Mouse (Mus musculus) midbrain, embryonic 10.5 days (tissue): ENCODE measurements around the gene Kcnip2. TPM values are rescaled to one million over a fixed set of nuclear protein-coding genes. Genes with fewer than 3 reads are reported as not detected.
A peak's percentile ranks its signal among the peaks of the same experiment; 100 is the strongest.

Source experiments
- DNase-seq: peaks from one replicate; pipeline ENCODE4 v3.0.0-alpha.2; 2017; ENCODE audit warnings: low spot score
- H3K27ac ChIP-seq: fragments of 300-500 bp; sonication (generic); replicated peaks from 2 replicates; pipeline ENCODE4 v1.5.1; 2016; ENCODE audit warnings: mild to moderate bottlenecking
- H3K27me3 ChIP-seq: fragments of 300-500 bp; sonication (generic); 2 replicates; pipeline ENCODE4 v1.6.1; 2016; ENCODE audit warnings: low read depth, mild to moderate bottlenecking; ENCODE audit not compliant: poor library complexity, severe bottlenecking
- H3K36me3 ChIP-seq: fragments of 300-500 bp; sonication (generic); 2 replicates; pipeline ENCODE4 v1.6.1; 2016; ENCODE audit warnings: mild to moderate bottlenecking, moderate library complexity
- H3K4me1 ChIP-seq: fragments of 300-500 bp; sonication (generic); 2 replicates; pipeline ENCODE4 v1.6.1; 2016
- H3K4me3 ChIP-seq: fragments of 300-500 bp; sonication (generic); 2 replicates; pipeline ENCODE4 v1.5.1; 2016; ENCODE audit warnings: mild to moderate bottlenecking, moderate library complexity
- H3K9me3 ChIP-seq: fragments of 300-500 bp; sonication (generic); replicated peaks from 2 replicates; pipeline ENCODE4 v1.6.1; 2016; ENCODE audit warnings: mild to moderate bottlenecking
- WGBS: fragments of 180-500 bp; shearing (Covaris S2); methylation state at CpG from one replicate; pipeline ENCODE4 v1.1.7; 2016; 5-methylcytosine and 5-hydroxymethylcytosine counted together
- polyA plus RNA-seq: library from polyadenylated mRNA; unstranded; fragments of >200 nt; fragmentation: Nextera tagmentation; extraction: Ambion mirVana; gene quantifications from 2 replicates; pipeline ENCODE4 v1.2.1, GENCODE M21; 2016

Gene Kcnip2
- polyA plus RNA-seq, 1 experiment from 2014 or later: 0.53 TPM

GRCm38 (mm10) chr19:45785470-45785869 lies 30.4 kb downstream of the Kcnip2 start:
- no peaks in the 10 kb centered on the region for H3K9me3 ChIP-seq
- peaks cover 7% of the 10 kb centered on the region for H3K36me3 ChIP-seq
- peaks cover 26% of the 10 kb centered on the region for H3K4me1 ChIP-seq
- DNase-seq: no peak
- H3K27me3 ChIP-seq: no peaks in the 10 kb centered on the region
- H3K27ac ChIP-seq: no peak overlapping the region
- H3K4me3 ChIP-seq: no peak overlapping the region
- 70% methylated on average over 3 of the region's 3 CpGs for WGBS

DNA sequence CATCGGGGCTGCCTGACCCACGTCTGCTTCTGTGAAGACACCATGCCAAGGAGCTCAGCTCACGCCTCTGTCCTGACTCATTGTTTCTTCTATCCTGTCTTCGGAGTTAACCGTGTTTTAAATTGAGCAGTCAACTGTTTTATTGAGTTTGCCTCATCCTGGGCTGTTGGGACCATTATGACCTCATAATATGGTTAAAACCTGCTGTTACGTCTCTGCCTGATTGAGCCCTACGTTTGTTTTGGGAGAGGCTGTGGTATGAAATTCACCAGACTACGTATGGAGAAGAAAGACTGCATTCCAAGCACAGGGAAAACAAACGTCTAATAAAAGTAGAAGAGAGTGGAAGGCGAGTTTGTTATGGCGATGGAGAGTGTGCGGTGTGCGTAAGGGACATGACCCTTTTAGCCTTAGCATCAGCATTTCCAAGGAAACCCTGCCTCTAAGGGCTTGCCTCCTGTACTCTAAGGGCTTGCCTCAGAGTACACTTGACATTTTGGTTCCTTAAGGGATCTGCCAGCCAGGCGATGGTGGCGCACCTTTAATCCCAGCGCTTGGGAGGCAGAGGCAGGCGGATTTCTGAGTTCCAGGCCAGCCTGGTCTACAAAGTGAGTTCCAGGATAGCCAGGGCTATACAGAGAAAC lies 31.8 kb downstream of the Kcnip2 start:
- H3K9me3 ChIP-seq: no peaks in the 10 kb centered on the region
- no peaks in the 10 kb centered on the region for H3K27me3 ChIP-seq
- H3K4me3 ChIP-seq: peak overlapping the region; percentile 100
- DNase-seq: no peak
- 36% methylated on average over 17 of the region's 17 CpGs for WGBS
- peak overlapping the region; percentile 99 for H3K27ac ChIP-seq
- peaks cover 35% of the 10 kb centered on the region for H3K4me1 ChIP-seq
- H3K36me3 ChIP-seq: peaks cover 21% of the 10 kb centered on the region

GRCm38 (mm10) chr19:45783181-45783932 lies 32.5 kb downstream of the Kcnip2 start, which contains the start of gene Mgea5:
Gene Mgea5, minus strand, starts transcription at chr19:45783837.
- WGBS: under 1% methylated on average over 62 of the region's 71 CpGs
- no peaks in the 10 kb centered on the region for H3K27me3 ChIP-seq

GRCm38 (mm10) chr19:45782315-45783001 lies 33.4 kb downstream of the Kcnip2 start:
- peak; percentile 74 for DNase-seq
- peaks cover 35% of the 10 kb centered on the region for H3K4me1 ChIP-seq
- peaks cover 37% of the 10 kb centered on the region for H3K36me3 ChIP-seq
- WGBS: under 1% methylated on average over 36 of the region's 36 CpGs
- H3K27me3 ChIP-seq: no peaks in the 10 kb centered on the region
- H3K4me3 ChIP-seq: peak overlapping the region; percentile 100
- H3K9me3 ChIP-seq: no peaks in the 10 kb centered on the region
- H3K27ac ChIP-seq: peak overlapping the region; percentile 99

More at GRCm38 (mm10) chr19:45783181-45783932, 32.5 kb downstream of the Kcnip2 start, which contains the start of gene Mgea5:
- H3K4me1 ChIP-seq: peaks cover 35% of the 10 kb centered on the region
- peaks cover 28% of the 10 kb centered on the region for H3K36me3 ChIP-seq
- peak within 1 kb of the TSS; percentile 99 for H3K27ac ChIP-seq
- no peaks in the 10 kb centered on the region for H3K9me3 ChIP-seq
- peak within 1 kb of the TSS; percentile 100 for H3K4me3 ChIP-seq
- peak; percentile 99 for DNase-seq

DNA sequence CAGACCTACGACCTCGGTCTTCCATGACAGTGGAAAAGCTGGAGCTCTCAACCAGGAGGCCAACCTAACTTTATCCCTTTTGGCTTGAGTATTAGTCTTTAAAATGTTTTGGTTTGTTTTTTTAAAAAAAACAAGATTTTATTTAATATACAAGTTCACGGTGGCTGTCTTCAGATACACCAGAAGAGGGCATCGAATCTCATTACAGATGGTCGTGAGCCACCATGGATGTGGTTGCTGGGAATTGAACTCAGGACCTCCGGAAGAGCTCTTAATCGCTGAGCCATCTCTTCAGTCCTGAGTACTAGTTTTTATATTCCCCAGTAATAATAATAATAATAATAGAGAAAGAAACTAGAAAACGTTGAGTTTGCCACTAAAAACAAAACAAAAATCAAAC lies 34.2 kb downstream of the Kcnip2 start:
- Histone ChIP-seq H3K27ac (no peak overlapping the region), H3K4me1 (peaks cover 35% of the 10 kb centered on the region), H3K36me3 (peaks cover 44% of the 10 kb centered on the region), H3K4me3 (peak overlapping the region; percentile 100), H3K27me3 (no peaks in the 10 kb centered on the region), H3K9me3 (no peaks in the 10 kb centered on the region)
- no peak for DNase-seq
- WGBS: 70% methylated on average over 8 of the region's 8 CpGs

DNA sequence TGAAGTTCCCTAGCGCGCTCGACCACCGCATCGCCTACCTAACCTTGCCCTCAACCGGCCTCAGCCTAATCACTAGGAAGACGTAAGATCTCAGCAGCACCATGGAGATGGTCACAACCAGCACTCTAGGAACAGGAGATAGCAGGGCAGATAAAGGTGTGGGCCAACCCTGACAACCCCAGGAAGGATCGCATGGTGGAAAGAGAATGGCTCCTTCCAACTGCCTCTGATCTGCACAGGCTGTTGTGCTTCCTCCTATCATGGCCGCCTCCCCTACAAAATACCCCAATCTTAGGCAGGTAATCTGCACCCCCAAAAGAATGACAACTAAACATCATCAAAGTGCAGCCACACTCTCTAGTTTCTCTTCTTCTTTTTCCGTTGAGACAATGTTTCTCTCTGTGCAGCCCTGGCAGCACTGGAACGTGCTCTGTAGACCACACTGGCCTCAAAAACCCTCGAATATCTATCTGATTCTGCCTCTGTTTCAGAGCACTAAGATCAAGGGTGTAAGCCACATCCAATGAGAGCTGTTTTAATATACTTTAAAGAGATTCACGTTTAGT lies 35.4 kb downstream of the Kcnip2 start:
- H3K4me3 ChIP-seq: peak overlapping the region; percentile 100; the same call in 1 of the 2 replicates
- no peaks in the 10 kb centered on the region for H3K9me3 ChIP-seq
- no peaks in the 10 kb centered on the region for H3K27me3 ChIP-seq
- 92% methylated on average over 13 of the region's 13 CpGs for WGBS
- no peak overlapping the region for H3K27ac ChIP-seq
- H3K36me3 ChIP-seq: peaks cover 57% of the 10 kb centered on the region
- no peak for DNase-seq
- H3K4me1 ChIP-seq: peaks cover 35% of the 10 kb centered on the region

DNA sequence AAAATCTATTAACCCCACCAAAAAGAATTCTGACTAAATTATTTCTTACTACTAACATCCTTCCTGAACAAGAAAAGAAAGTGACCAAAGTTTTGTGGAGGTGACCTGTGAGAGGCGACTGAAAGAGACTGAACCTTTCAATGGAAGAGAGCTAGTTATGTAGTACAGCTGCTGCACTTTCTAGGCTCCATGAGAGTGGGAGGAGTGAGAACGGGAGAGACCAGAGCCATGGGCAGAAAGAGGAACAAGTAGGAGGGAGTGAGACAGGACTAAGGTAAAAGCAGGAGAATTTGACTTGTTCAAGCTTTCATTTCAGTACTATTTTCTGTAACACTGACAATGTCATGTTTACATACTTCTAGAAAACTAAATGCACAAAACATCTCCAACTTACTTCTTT lies 40.4 kb downstream of the Kcnip2 start:
- H3K27ac ChIP-seq: no peak overlapping the region
- peaks cover 9% of the 10 kb centered on the region for H3K4me1 ChIP-seq
- peaks cover 100% of the 10 kb centered on the region for H3K36me3 ChIP-seq
- H3K4me3 ChIP-seq: no peak overlapping the region
- WGBS: 82% methylated on average over 2 of the region's 2 CpGs
- H3K9me3 ChIP-seq: no peaks in the 10 kb centered on the region
- no peaks in the 10 kb centered on the region for H3K27me3 ChIP-seq
- no peak for DNase-seq

DNA sequence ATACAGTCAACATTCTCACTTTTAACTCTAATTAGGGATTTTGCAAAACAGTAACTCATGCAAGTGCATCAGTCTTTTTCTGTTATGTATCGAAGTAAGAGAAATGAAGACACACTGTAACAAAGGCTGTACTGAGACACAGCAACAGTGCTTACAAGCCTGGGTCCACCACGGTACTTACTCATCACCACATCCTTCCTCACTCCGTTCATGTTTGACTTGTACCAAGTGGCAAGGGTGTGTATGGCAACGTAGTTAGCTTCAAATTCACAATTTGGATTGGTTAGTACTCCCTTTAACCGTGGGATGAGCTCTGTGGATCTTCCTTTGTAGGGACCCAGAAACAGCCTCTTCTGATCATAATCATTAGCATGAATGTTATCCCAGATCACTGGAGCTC lies 44.4 kb downstream of the Kcnip2 start:
- Histone ChIP-seq H3K36me3 (peaks cover 100% of the 10 kb centered on the region), H3K9me3 (no peaks in the 10 kb centered on the region), H3K27me3 (no peaks in the 10 kb centered on the region), H3K4me1 (no peaks in the 10 kb centered on the region), H3K4me3 (no peak overlapping the region), H3K27ac (no peak overlapping the region)
- DNase-seq: no peak
- 94% methylated on average over 5 of the region's 5 CpGs for WGBS

- Histone ChIP-seq H3K27me3 (no peaks in the 10 kb centered on the region), H3K4me3 (no peak overlapping the region), H3K4me1 (no peaks in the 10 kb centered on the region), H3K36me3 (peaks cover 97% of the 10 kb centered on the region), H3K27ac (no peak overlapping the region), H3K9me3 (no peaks in the 10 kb centered on the region)
- no peak for DNase-seq
- 98% methylated on average over 3 of the region's 3 CpGs for WGBS
Measured at GRCm38 (mm10) chr19:45760810-45761209, 55.1 kb downstream of the Kcnip2 start.

DNA sequence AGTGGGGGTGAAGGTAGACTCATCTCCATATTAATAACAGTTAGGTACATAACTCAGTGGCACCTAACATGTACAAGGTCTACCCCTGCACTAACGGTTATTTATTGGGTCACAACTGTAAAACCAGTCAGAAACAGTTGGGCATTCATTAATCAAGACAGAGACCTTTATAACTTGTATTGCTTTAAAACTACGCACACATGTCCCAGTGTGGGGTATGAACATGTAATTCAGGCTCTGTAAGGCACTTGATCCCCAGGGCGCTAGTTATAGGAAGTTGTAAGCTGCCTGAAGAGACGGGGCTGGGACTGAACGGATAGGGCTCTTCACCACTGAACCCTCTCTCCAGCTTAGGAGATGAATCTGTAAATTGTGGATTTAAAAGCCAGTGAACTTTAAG lies 57.2 kb downstream of the Kcnip2 start:
- H3K36me3 ChIP-seq: peaks cover 97% of the 10 kb centered on the region
- no peak overlapping the region for H3K4me3 ChIP-seq
- no peaks in the 10 kb centered on the region for H3K4me1 ChIP-seq
- H3K27ac ChIP-seq: no peak overlapping the region
- 93% methylated on average over 5 of the region's 5 CpGs for WGBS
- no peak for DNase-seq
- H3K27me3 ChIP-seq: no peaks in the 10 kb centered on the region
- H3K9me3 ChIP-seq: no peaks in the 10 kb centered on the region

DNA sequence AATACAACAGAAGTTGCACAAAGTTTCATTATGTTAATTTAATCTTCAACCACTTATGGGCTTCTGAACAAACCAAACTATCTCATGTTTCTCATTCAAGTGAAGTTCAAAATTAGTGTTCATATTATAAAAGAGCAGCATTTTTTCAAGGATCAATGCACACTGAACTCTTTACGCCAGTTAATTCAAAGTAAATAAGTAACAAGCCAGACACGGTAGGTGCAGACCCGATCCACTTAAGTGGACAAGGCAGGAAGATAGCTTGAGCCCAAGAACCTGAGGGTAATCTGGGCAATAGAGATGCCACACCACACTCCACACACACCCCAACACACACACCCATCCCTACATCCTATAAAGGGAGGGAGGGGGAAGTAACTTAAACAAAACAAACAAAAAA lies 62.3 kb downstream of the Kcnip2 start:
- Histone ChIP-seq H3K27me3 (peaks cover 2% of the 10 kb centered on the region), H3K9me3 (no peaks in the 10 kb centered on the region), H3K36me3 (peaks cover 79% of the 10 kb centered on the region), H3K4me1 (peaks cover 13% of the 10 kb centered on the region), H3K27ac (no peak overlapping the region), H3K4me3 (no peak overlapping the region)
- no peak for DNase-seq
- 91% methylated on average over 3 of the region's 3 CpGs for WGBS

GRCm38 (mm10) chr19:45751881-45752280 lies 64.0 kb downstream of the Kcnip2 start:
- no peak for DNase-seq
- no peak overlapping the region for H3K27ac ChIP-seq
- H3K4me1 ChIP-seq: peaks cover 26% of the 10 kb centered on the region
- H3K36me3 ChIP-seq: peaks cover 62% of the 10 kb centered on the region
- 95% methylated on average over 7 of the region's 7 CpGs for WGBS
- H3K9me3 ChIP-seq: no peaks in the 10 kb centered on the region
- H3K27me3 ChIP-seq: peaks cover 15% of the 10 kb centered on the region
- H3K4me3 ChIP-seq: no peak overlapping the region
